Mouse (Mus musculus) frontal cortex, postnatal 36 days (tissue): ENCODE measurements around the gene 1700025G04Rik.

ENCODE experiments used
- DNase-seq, 2 experiments: peaks; one replicate each; pipeline ENCODE4 v3.0.0; 2022; ENCODE audit warnings: low spot score in 2 of 2

The 1700025G04Rik gene

DNA sequence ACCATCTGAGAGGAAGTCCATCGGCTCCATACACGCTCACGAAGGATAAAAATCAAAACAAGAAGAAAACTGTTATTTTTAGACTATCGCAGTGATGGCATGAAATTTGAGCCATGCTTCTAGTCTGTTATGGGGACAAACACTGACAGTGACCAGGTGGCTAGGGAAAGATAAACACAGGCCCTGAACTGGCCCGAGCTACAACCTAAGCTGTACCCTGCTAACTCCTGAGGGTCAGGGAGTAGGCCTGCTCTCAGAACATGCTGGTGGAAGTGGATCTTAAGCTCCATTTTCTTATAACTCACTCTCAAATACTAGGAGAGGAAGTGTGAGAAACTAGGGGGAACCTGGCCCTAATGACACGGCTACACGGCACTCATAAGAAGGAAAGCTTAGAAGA, 126.7 kb downstream of the 1700025G04Rik start:
- DNase-seq: no peak

GRCm38 (mm10) chr1:151962078-151962477, 127.8 kb downstream of the 1700025G04Rik start:
- no peak for DNase-seq

GRCm38 (mm10) chr1:151961204-151961603, 128.7 kb downstream of the 1700025G04Rik start:
- no peak for DNase-seq

- no peak for DNase-seq
Measured at GRCm38 (mm10) chr1:151959010-151959409, 130.9 kb downstream of the 1700025G04Rik start.

- no peak for DNase-seq
Measured at GRCm38 (mm10) chr1:151958442-151958841, 131.5 kb downstream of the 1700025G04Rik start.

DNA sequence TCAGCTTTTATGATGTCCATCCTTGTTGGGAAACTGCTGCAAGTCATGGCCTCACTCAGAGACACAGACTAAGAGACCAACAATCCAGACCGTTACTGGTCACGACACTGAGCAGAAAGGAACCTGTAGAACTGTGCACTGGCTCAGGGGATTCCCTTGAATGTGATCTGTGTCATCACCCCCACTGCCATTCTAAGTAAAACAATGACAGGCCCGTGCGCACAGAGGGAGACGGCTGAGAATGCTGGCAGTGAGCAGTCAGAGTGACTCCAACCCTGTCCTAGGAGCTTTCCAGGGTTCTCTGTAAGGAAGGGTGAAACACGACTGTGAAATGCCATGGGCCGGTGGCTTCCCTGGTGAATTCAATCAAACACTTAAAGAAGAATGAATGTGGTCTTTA, 132.3 kb downstream of the 1700025G04Rik start:
- no peak for DNase-seq

DNA sequence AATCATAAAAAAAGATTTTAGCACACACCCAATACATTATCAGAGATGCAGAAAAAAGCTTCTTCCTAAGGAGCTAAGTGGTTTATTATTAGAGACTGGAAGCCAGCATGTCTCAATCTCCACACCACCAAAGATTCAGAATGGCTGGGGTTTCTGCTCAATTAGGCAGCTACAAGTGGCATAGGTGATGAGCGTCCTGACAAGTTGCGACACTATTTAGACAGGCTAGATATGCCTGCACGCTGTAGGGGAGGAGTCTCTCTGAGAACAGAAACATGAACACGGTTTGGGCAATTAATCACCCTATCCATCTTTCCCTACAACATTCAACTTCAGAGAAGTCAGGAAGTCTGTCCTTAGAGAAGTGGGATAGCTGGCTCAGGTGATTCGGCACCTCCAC, 134.1 kb downstream of the 1700025G04Rik start:
- DNase-seq: no peak

- peak; percentile 65 to 66 for DNase-seq
Measured at GRCm38 (mm10) chr1:151953563-151953962, 136.4 kb downstream of the 1700025G04Rik start.

DNA sequence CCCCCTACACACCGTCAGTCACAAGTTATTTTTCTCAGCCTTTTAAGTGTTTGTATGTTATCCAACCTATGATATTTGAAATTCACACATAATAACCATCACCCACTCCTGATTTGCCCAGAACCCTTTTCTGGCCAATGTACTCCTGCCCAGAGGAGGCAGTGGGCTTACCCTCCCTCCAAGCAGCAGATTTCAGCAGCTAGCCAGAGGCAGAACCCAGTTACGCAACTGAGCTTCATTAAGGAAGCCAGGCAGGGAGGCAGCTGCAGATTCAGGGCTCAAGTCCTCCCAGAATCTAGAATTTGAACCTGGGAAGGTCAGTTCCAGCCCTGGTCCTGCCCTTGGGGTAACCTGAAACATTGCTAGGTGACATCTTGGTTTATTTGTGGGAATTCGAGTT, 141.9 kb downstream of the 1700025G04Rik start:
- no peak for DNase-seq

DNA sequence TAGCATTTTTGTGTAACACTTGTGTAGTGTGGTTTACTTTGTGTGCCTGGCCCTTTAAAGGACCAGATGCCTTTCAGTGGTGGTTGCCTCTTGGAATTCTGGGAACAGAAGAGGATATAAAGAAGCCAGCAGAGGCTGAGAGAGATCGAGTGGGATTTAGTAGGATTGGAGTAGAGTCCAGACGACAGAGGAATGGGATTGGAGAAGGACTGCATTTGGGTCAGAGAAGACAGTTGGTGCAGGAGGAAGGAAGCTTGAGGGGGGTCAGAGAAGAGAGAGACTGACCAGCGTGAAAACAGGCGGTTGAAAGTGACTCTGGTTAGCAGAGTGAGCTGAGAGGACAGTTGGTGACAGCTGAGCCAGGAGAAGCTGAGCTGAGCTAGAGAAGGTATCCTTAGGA, 142.4 kb downstream of the 1700025G04Rik start:
- no peak for DNase-seq

- no peak for DNase-seq
Measured at GRCm38 (mm10) chr1:151944457-151945223, 145.3 kb downstream of the 1700025G04Rik start.

- no peak for DNase-seq
Measured at GRCm38 (mm10) chr1:151943681-151944237, 146.2 kb downstream of the 1700025G04Rik start.

DNA sequence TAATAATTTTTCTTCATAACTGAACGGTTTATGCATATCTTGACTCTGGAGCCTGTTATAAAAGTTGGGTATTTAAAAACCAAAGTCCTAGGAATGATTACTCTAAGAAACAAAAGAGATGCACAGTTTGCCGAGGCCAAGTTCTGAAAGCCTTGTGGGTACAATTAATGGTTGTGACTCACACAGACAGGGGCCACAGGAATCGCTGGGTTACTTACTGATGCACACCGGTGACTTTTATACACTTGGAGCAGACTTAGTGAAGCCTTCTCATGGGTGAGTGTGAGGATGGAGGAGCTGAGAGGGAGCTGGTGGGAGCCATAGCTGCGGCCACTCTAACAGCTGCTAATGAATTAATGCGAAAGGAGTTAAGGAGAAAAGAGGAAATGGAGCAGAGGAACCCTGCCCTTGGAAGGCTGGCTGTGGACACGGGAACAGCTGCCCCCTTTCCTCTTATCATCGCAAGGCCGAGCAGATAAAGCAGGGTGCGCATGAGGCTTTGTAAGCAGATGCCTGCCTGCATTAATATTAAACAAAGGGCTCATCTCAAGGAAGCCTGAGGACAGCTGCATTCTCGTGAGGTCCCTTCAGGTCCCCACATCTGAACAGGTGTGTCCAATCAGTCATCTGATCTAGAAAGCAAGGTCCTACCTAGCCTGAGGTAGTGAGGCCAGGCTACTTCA, 146.8 kb downstream of the 1700025G04Rik start:
- DNase-seq: no peak

DNA sequence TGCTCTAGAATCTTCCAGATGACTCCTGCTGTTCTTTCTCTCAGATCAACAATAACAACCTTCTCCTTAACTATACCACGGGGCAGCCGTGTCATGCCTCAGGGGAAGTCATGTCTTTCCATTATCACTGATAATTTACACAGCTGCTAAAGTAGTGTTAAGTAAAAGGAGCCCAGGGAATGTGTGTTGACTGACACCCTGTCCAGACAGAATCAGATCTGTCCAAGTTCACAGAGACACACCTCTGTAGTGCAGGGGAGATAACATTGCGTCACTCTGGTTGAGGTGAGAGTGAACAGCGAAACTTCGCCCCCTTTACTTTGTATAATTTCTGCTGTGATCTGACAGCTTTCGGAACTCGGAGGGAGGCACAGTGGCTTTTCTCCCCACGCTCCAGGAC, 149.9 kb downstream of the 1700025G04Rik start:
- no peak for DNase-seq

DNA sequence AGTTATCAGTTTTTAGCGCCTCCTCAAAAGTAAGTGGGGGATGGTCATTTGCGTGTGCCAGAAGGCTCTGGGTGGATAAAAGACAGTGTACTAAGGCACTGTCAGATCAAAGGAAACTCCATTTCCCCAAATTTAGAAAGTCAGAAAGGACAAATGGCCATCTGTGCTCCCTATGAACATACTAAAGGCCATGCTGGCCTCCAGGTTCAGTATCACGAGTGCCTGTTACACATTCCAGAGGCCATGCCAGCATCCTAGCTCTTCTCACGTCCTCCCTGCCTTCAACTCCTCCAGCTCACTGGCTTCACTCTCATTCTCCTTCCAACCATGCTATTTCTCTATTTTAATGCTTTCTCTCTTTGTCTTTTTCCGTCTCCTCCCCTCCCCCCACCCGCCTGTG, 150.4 kb downstream of the 1700025G04Rik start:
- DNase-seq: no peak

DNA sequence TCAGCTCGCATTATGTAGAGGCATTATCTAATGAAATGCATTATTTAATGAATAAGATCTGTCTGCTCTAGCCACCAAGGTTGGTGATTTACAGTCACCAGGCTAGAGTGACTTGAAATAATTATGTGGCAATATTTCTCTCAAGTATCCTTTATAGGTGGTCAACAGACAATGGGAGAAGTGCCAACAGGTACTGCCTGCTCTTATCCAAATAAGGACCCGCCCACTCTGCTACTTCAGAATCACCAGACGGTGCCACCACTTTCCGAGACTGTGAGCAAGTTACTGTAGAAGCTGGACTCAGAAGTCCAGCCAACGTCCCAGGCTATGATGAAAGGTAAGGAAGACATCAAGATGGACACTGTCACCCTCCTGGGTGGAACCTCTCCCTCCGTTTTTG, 156.3 kb downstream of the 1700025G04Rik start:
- no peak for DNase-seq

DNA sequence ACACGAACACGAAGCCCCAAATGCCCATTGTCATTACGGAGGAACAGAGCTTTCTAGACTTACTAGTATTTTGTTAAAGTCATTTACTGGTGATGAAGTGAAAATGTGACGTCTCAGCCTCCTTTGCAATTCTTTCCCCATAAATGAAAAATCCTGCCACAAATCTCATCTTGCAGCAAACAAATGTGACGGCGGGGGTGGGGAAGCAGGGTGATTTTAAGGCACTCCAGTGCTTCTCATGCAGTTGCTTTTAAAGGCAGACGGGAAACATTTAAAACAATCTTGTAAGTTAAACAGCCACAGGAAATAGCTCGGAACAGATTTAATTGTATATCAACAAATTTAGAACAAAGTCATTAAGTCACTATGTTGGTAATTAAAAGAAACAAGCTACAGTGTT, 163.1 kb downstream of the 1700025G04Rik start:
- no peak for DNase-seq

DNA sequence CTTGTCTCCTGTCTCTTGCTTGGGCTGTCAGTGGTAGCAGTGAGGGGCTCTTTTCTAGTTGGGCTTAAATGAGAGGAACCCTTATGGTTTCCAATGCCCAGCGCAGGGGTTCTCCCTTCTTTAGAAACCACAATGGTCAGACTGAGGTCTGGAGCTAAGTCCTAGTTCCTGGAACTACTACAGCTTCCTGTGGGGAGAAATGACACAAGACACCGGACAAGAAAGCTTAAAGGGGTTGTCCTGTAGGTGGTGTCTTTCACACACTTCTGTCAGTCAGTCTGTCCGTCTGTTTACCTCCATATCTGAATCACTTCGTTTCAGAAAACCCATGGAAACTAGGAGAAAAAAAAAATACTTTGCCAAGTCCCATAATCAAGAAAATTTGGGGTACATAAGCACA, 163.8 kb downstream of the 1700025G04Rik start:
- no peak for DNase-seq

DNA sequence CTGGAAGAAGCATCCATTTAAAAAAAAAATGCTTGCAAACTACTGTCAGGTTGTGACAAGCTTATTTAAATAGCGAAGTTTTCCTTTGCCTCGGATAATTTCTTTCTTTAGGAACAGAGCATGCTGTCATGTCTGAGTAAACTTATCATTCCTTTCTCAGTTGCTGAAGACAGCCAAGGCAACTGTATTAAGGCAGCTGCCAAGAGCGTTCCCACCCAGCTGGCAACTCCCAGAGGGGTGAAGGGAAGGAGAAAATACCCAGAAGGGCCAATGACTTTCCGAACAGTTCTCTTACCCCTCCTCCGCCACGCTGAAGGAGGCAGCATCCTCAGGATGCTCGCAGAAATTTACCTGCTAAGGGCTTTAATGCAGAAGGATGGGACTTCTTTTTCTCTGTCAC, 164.2 kb downstream of the 1700025G04Rik start:
- no peak for DNase-seq

GRCm38 (mm10) chr1:151918806-151919357, 171.0 kb downstream of the 1700025G04Rik start:
- no peak for DNase-seq

GRCm38 (mm10) chr1:151917736-151918135, 172.2 kb downstream of the 1700025G04Rik start:
- DNase-seq: no peak

DNA sequence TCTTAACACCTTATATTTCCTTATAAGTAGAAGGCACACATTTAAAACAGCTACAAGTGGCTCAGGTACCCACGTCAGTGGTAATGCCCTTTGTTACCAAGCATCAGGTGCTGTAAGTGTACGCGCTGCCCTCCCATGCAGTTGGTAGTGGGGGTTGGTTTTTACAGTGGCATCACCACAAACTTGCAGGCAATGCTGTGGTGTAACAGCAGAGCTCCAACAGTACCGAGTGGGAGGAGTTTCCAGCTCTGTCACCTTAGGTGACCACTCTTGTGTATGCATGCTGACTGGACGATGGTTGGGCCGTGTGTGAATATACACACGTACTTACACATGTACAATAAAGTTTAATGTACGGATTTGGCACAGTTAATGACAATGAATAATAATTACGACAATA, 175.4 kb downstream of the 1700025G04Rik start:
- DNase-seq: no peak

GRCm38 (mm10) chr1:151907014-151907413, 182.9 kb downstream of the 1700025G04Rik start:
- no peak for DNase-seq
